Mouse (Mus musculus): Measurements from ENCODE around the gene Washc3. TPM values are rescaled to one million over a fixed set of nuclear protein-coding genes. Genes with fewer than 3 reads are reported as not detected.

The Washc3 gene
- polyA plus RNA-seq (2015; fragmentation: Nextera tagmentation; extraction: Ambion mirVana): 33.4 and 33.8 TPM in 2 replicates

DNA sequence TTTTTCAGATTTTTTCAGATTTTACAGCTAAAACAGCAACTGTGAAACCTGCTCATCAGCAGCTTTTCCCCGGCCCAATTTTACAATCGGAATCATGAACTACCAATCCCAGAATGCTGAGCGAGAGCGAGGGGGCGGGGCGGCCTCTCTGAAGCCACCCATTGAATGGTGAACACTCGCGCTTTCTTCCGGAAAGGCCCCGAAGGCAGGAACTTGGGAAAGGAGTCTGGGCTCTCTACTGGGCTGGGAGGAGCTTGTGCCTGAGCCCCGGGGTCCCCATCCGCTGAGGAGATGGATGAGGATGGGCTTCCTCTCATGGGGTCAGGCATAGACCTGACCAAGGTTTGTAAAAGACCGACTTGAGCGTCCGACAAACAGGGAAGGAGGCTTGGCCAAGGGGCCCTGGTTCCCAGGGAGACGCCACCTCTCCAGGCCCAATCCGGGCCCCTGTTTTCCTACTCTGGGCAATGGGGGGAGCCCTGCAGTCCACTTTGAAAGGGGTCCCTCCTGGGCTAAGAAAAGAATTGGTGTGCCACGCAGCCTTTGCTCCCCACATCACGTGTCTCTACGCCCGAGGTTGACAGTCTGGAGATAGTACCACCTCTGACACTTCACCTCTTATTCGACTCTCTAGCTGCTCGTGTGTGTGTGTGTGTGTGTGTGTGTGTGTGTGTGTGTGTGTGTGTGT, at the start of gene Washc3:
Washc3 (plus strand) TSS at position 143 of the 688 bp plus-strand sequence.
- peak within 1 kb of the TSS; percentile 78 for H3K4me3 ChIP-seq (replicated peaks)
- H3K9me3 ChIP-seq (replicated peaks): no peaks in the 10 kb centered on the region
- WGBS (ENCODE audit: insufficient replicate concordance): under 1% methylated on average over 23 of the region's 23 CpGs
- H3K9ac ChIP-seq: peak within 1 kb of the TSS; percentile 77
- peaks cover 8% of the 10 kb centered on the region for H3K4me1 ChIP-seq (replicated peaks)
- peaks cover 4% of the 10 kb centered on the region; the same call in 1 of the 2 replicates for H3K36me3 ChIP-seq
- H3K27me3 ChIP-seq: no peaks in the 10 kb centered on the region
- H3K4me2 ChIP-seq: peak within 1 kb of the TSS; percentile 77
- ATAC-seq (ENCODE audit: low read depth): peak; percentile 98
- peak; percentile 79 for DNase-seq
- H3K27ac ChIP-seq: peak within 1 kb of the TSS; percentile 58

DNA sequence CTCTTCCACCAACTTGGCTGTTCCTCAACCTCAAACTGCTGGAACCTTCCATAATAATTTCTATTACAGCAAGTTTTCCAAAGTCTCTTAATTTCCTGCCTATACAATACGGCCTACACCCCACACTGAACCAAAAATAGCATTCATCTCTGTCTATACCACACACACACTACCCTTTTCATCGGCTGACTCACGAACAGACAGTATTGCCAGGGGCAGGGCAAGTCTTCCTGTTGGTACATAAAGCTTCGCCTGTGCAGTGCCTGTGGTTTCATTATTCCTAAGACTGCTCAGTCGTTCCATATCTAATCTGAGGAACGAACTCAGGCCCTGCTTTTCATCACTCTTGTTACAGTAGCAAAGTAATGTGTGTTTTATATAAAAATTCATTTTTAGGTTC, 49.2 kb upstream of the Washc3 start:
- Histone ChIP-seq H3K4me1 (replicated peaks) (peaks cover 8% of the 10 kb centered on the region; the same call in 1 of the 2 replicates), H3K27me3 (no peaks in the 10 kb centered on the region), H3K4me2 (no peak overlapping the region), H3K9ac (no peak overlapping the region), H3K36me3 (peaks cover 66% of the 10 kb centered on the region), H3K9me3 (replicated peaks) (no peaks in the 10 kb centered on the region), H3K27ac (no peak overlapping the region), H3K4me3 (replicated peaks) (no peak overlapping the region)
- DNase-seq (no peak), ATAC-seq (ENCODE audit: low read depth) (no peak)
- 69% methylated on average over 6 of the region's 6 CpGs for WGBS (ENCODE audit: insufficient replicate concordance)

DNA sequence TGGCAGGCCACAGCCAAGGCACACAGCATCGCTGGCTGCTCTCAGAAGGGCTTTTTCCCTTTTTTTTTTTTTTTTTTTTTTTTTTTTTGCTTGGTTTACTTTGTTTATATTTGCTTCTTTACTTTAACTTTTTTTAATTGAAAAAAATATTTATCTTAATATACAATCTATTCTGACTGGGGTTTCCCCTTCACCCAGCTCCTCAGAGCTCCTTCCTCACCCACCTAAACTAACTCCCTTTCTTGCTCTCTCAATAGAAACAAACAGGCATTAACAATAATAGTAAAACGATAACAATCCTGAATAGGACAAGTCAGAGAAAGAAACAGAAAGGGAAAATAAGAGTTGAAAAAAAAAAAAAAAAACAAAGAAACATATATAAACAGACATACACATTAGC, 38.8 kb upstream of the Washc3 start:
- Histone ChIP-seq H3K27ac (no peak overlapping the region), H3K9me3 (replicated peaks) (no peaks in the 10 kb centered on the region), H3K27me3 (no peaks in the 10 kb centered on the region), H3K4me1 (replicated peaks) (no peaks in the 10 kb centered on the region), H3K36me3 (peaks cover 55% of the 10 kb centered on the region), H3K9ac (no peak overlapping the region), H3K4me3 (replicated peaks) (no peak overlapping the region), H3K4me2 (no peak overlapping the region)
- DNase-seq: no peak
- 94% methylated on average over 2 of the region's 2 CpGs for WGBS (ENCODE audit: insufficient replicate concordance)
- no peak for ATAC-seq (ENCODE audit: low read depth)

DNA sequence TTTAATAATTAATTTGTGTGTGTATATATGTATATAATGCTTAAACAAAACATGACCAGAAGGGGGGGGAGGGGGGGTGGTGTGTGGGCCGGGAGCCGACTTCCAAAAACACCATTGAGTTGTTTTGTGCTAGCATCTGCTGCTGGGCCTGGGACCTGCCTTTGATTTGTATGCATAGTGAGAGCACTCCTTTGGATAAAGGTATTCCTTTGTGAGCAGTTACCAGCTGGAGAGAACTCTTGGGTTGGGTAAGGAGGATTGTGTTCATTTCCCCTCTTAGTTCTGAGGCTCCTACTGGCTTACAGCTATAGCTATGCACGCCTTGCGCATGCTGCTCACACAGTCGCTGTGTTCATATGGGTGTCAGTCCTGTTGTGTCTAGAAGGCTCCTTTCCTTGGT, 38.2 kb upstream of the Washc3 start:
- H3K9me3 ChIP-seq (replicated peaks): no peaks in the 10 kb centered on the region
- no peaks in the 10 kb centered on the region for H3K27me3 ChIP-seq
- H3K27ac ChIP-seq: no peak overlapping the region
- no peak overlapping the region for H3K4me3 ChIP-seq (replicated peaks)
- H3K4me2 ChIP-seq: no peak overlapping the region
- DNase-seq: no peak
- ATAC-seq (ENCODE audit: low read depth): no peak
- H3K4me1 ChIP-seq (replicated peaks): no peaks in the 10 kb centered on the region
- 83% methylated on average over 5 of the region's 5 CpGs for WGBS (ENCODE audit: insufficient replicate concordance)
- H3K36me3 ChIP-seq: peaks cover 53% of the 10 kb centered on the region
- H3K9ac ChIP-seq: no peak overlapping the region

DNA sequence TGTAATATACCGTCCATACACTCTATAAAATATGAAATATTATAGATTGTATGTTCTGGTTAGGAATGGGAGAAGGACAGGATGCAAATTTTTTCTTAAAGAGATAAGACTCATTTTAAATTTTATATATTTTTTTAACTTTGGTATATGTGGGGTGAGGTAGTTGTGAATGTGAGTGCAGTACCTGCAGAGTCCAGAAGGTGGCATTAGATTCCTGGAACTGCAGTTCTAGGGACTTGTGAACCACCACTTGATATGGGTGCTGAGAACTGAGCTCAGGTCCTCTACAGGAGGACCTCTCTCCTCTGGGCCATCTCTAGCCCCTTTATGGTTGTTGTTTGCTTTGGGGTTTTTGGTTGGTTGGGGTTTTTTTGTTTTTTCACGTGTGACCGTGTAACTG, 34.7 kb upstream of the Washc3 start:
- Histone ChIP-seq H3K27me3 (no peaks in the 10 kb centered on the region), H3K27ac (no peak overlapping the region), H3K36me3 (peaks cover 32% of the 10 kb centered on the region), H3K9ac (no peak overlapping the region), H3K4me2 (no peak overlapping the region), H3K9me3 (replicated peaks) (no peaks in the 10 kb centered on the region), H3K4me3 (replicated peaks) (no peak overlapping the region), H3K4me1 (replicated peaks) (no peaks in the 10 kb centered on the region)
- no peak for DNase-seq
- no peak for ATAC-seq (ENCODE audit: low read depth)
- 86% methylated on average over 3 of the region's 3 CpGs for WGBS (ENCODE audit: insufficient replicate concordance)

DNA sequence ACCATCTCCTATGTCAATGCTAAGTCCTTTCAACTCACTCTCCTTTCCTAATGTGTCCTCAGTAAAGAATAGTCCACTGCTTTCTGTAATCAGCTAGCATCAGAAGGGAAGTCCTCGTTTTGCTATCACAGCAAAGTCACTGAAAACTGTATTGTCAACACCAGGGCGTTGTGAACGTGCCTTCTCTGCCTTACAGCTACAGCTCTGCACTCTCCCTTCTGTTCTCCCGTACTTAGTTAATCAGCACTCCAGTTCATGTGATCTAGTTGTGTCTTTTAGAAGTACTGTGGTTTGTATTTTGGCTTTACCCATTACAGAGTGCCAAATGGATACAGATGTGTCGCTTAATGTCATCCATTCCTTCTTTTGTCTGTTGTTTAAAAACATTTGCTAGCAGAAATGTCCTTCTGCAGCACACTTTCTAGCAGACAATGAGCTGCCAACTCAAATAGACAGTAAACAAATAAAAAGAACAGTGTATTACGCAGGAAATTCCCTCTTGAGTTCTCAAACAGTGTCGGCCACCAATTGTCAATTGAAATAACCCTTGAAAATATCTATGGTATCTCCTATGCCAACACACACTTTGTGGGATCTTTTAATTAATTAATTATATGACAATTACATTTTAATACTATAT, 33.3 kb upstream of the Washc3 start:
- no peak for DNase-seq
- Histone ChIP-seq H3K9ac (no peak overlapping the region), H3K4me2 (no peak overlapping the region), H3K9me3 (replicated peaks) (no peaks in the 10 kb centered on the region), H3K27ac (no peak overlapping the region), H3K4me3 (replicated peaks) (no peak overlapping the region), H3K27me3 (no peaks in the 10 kb centered on the region), H3K36me3 (peaks cover 31% of the 10 kb centered on the region), H3K4me1 (replicated peaks) (no peaks in the 10 kb centered on the region)
- 65% methylated on average over 7 of the region's 7 CpGs for WGBS (ENCODE audit: insufficient replicate concordance)
- no peak for ATAC-seq (ENCODE audit: low read depth)

DNA sequence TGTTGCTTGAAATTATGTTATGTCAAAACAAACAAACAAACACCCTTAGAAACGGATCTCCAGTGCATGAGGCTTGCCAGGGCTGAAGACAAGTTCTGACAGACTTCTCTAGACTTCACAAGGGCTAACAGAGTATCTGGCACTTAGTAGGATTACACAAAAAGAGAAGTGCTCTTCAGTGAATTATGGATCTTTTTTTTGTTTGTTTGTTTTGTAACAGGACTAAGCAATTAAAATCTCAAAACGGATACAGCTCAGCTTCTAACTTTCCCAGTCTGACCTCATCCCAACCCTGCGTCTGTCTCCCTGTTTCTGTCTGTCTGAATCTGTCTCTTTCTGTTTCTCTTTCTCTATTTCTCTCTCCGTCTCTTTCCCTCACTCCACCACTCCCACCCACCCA, 352 bp upstream of the Washc3 start:
- 14% methylated on average over 4 of the region's 4 CpGs for WGBS (ENCODE audit: insufficient replicate concordance)
- peaks cover 4% of the 10 kb centered on the region; the same call in 1 of the 2 replicates for H3K36me3 ChIP-seq
- H3K4me2 ChIP-seq: peak overlapping the region; percentile 77
- DNase-seq (no peak), ATAC-seq (ENCODE audit: low read depth) (peak; percentile 32)
- H3K27ac ChIP-seq: no peak overlapping the region
- H3K4me3 ChIP-seq (replicated peaks): peak overlapping the region; percentile 78
- no peaks in the 10 kb centered on the region for H3K27me3 ChIP-seq
- no peaks in the 10 kb centered on the region for H3K9me3 ChIP-seq (replicated peaks)
- peak overlapping the region; percentile 77; the same call in 1 of the 2 replicates for H3K9ac ChIP-seq
- peaks cover 8% of the 10 kb centered on the region for H3K4me1 ChIP-seq (replicated peaks)

DNA sequence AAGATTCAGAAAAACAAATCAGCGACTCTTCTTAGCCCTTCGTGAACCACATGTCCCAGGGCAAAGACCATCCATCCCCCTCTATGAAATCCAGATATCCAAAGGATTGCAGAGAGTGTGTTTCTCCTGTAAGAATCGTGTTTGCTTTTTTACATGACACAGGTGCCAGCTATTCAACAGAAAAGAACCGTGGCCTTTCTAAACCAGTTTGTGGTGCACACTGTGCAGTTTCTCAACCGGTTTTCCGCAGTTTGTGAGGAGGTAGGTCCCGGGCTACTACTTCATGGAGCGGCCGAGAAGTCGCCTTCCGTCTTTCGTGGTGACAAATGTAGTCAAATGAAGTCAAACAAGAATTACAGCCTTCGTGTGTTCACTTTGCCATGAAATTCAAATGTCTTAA, 757 bp downstream of the Washc3 start:
- no peak for DNase-seq
- Histone ChIP-seq H3K4me1 (replicated peaks) (peaks cover 8% of the 10 kb centered on the region), H3K9ac (peak overlapping the region; percentile 77), H3K27me3 (no peaks in the 10 kb centered on the region), H3K9me3 (replicated peaks) (no peaks in the 10 kb centered on the region), H3K4me3 (replicated peaks) (peak overlapping the region; percentile 78), H3K4me2 (peak overlapping the region; percentile 77), H3K36me3 (peaks cover 4% of the 10 kb centered on the region; the same call in 1 of the 2 replicates), H3K27ac (no peak overlapping the region)
- ATAC-seq (ENCODE audit: low read depth): no peak
- WGBS (ENCODE audit: insufficient replicate concordance): 67% methylated on average over 13 of the region's 13 CpGs

DNA sequence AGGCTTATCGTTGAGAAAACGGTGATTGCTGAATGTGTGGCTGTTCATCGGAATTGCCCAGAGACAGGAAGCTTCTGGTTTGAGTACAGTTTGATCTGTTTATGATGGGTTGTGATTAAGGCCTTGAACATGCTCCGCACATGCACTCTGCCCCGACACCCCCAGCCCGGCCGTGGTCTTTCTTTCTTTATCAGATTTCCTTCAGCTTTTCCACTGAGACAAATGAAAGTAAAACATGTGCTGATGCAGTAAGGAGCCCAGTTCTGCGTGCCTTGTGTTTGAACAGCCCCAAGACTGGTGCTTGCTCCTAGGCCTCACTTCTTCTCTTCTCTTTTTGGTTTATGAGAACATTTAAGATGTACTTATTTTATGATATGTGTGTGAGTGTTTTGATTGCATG, 1.7 kb downstream of the Washc3 start:
- no peak for ATAC-seq (ENCODE audit: low read depth)
- no peak overlapping the region for H3K4me3 ChIP-seq (replicated peaks)
- H3K9ac ChIP-seq: no peak overlapping the region
- no peak overlapping the region for H3K27ac ChIP-seq
- no peaks in the 10 kb centered on the region for H3K27me3 ChIP-seq
- H3K4me2 ChIP-seq: peak overlapping the region; percentile 23; the same call in 1 of the 2 replicates
- peaks cover 8% of the 10 kb centered on the region for H3K4me1 ChIP-seq (replicated peaks)
- no peak for DNase-seq
- no peaks in the 10 kb centered on the region for H3K9me3 ChIP-seq (replicated peaks)
- H3K36me3 ChIP-seq: peaks cover 4% of the 10 kb centered on the region; the same call in 1 of the 2 replicates
- WGBS (ENCODE audit: insufficient replicate concordance): 50% methylated on average over 8 of the region's 8 CpGs

DNA sequence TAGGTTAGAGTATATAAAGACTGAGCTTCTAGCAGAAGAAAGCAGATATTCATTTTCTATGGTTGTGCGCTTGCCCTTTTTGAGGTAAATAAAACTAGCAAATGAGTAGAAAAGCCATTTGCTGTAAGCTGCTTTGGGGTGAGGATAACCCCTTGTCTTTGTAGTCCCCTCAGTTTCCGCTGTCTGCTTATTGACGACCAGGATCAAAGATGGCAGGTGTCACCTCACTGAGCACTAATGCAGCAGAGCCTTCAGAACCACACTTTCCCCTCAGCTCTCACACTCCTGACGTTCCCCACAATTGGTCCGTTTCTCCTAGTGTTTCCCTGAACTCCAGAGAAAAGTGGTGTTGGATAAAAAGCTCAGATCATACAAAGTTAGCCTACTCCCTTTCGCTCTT, 2.3 kb downstream of the Washc3 start:
- WGBS (ENCODE audit: insufficient replicate concordance): 84% methylated on average over 6 of the region's 6 CpGs
- H3K4me2 ChIP-seq: no peak overlapping the region
- no peaks in the 10 kb centered on the region for H3K27me3 ChIP-seq
- peaks cover 8% of the 10 kb centered on the region for H3K4me1 ChIP-seq (replicated peaks)
- no peaks in the 10 kb centered on the region for H3K9me3 ChIP-seq (replicated peaks)
- H3K36me3 ChIP-seq: peaks cover 4% of the 10 kb centered on the region; the same call in 1 of the 2 replicates
- no peak overlapping the region for H3K9ac ChIP-seq
- H3K4me3 ChIP-seq (replicated peaks): no peak overlapping the region
- no peak for DNase-seq
- no peak for ATAC-seq (ENCODE audit: low read depth)
- H3K27ac ChIP-seq: no peak overlapping the region

DNA sequence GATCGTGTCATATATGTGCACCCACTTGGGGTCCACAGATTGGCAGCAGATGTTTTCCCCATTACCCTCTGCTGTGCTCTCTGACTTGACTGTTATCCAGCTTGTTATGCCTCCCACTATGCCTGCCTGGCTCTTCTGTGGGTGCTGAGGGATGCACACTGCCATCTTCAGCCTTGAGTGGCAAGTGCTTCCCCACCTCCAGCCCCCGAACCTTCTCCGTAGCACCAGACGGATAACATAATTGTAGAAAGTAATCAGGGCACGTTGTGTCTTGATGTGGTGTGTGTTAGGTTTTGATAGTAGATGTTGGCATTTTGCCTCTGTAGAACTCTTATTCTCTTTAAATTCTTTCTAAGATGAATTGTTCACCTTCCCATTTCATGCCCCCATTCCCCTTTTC, 11.8 kb downstream of the Washc3 start:
- no peaks in the 10 kb centered on the region for H3K27me3 ChIP-seq
- no peak overlapping the region for H3K27ac ChIP-seq
- ATAC-seq (ENCODE audit: low read depth): no peak
- DNase-seq: no peak
- peaks cover 7% of the 10 kb centered on the region; the same call in 1 of the 2 replicates for H3K36me3 ChIP-seq
- H3K4me1 ChIP-seq (replicated peaks): no peaks in the 10 kb centered on the region
- no peak overlapping the region for H3K4me3 ChIP-seq (replicated peaks)
- 78% methylated on average over 5 of the region's 5 CpGs for WGBS (ENCODE audit: insufficient replicate concordance)
- H3K9ac ChIP-seq: no peak overlapping the region
- H3K4me2 ChIP-seq: no peak overlapping the region
- H3K9me3 ChIP-seq (replicated peaks): no peaks in the 10 kb centered on the region

Measured in liver, embryonic 13.5 days (tissue).